Mouse (Mus musculus) heart, embryonic 10.5 days (tissue): ENCODE measurements around the gene Gpr162. TPM values are rescaled to one million over a fixed set of nuclear protein-coding genes. Genes with fewer than 3 reads are reported as not detected.

ENCODE experiments used
- DNase-seq: peaks from one replicate; pipeline ENCODE4 v3.0.0-alpha.2; 2017; ENCODE audit warnings: low spot score
- H3K27ac ChIP-seq: fragments of 300-500 bp; sonication (generic); 2 replicates; pipeline ENCODE4 v1.5.1; 2016; ENCODE audit warnings: mild to moderate bottlenecking
- H3K27me3 ChIP-seq: fragments of 300-500 bp; sonication (generic); 2 replicates; pipeline ENCODE4 v1.6.1; 2016; ENCODE audit warnings: mild to moderate bottlenecking; ENCODE audit not compliant: poor library complexity, insufficient read depth, severe bottlenecking
- H3K36me3 ChIP-seq: fragments of 300-500 bp; sonication (generic); 2 replicates; pipeline ENCODE4 v1.6.1; 2016; ENCODE audit warnings: mild to moderate bottlenecking, moderate library complexity
- H3K4me1 ChIP-seq: fragments of 300-500 bp; sonication (generic); 2 replicates; pipeline ENCODE4 v1.6.1; 2016; ENCODE audit warnings: mild to moderate bottlenecking
- H3K4me3 ChIP-seq: fragments of 300-500 bp; sonication (generic); 2 replicates; pipeline ENCODE4 v1.5.1; 2016; ENCODE audit warnings: mild to moderate bottlenecking, moderate library complexity
- H3K9me3 ChIP-seq: fragments of 300-500 bp; sonication (generic); 2 replicates; pipeline ENCODE4 v1.6.1; 2016; ENCODE audit warnings: mild to moderate bottlenecking, moderate library complexity
- WGBS: fragments of 180-500 bp; shearing (Covaris S2); methylation state at CpG from one replicate; pipeline ENCODE4 v1.1.7; 2016; 5-methylcytosine and 5-hydroxymethylcytosine counted together
- polyA plus RNA-seq: library from polyadenylated mRNA; unstranded; fragments of >200 nt; fragmentation: Nextera tagmentation; extraction: Ambion mirVana; gene quantifications from 2 replicates; pipeline ENCODE4 v1.2.1, GENCODE M21; 2016

Gene Gpr162
- polyA plus RNA-seq, 1 experiment from 2014 or later, result 1.2 TPM

GRCm38 (mm10) chr6:124863125-124863657 lies 592 bp downstream of the Gpr162 start:
- H3K27ac ChIP-seq, result peak overlapping the region; percentile 90

GRCm38 (mm10) chr6:124862406-124863124 lies 1.2 kb downstream of the Gpr162 start:
- no peak for DNase-seq
- WGBS, result 12% methylated on average over 8 of the region's 8 CpGs
- Histone ChIP-seq H3K36me3 (no peaks in the 10 kb centered on the region), H3K4me1 (peaks cover 55% of the 10 kb centered on the region), H3K4me3 (peak overlapping the region; percentile 76), H3K27me3 (peaks cover 89% of the 10 kb centered on the region), H3K27ac (peak overlapping the region; percentile 90; the same call in 1 of the 2 replicates), H3K9me3 (no peaks in the 10 kb centered on the region)

More at GRCm38 (mm10) chr6:124863125-124863657, 592 bp downstream of the Gpr162 start:
- Histone ChIP-seq H3K27me3 (peaks cover 86% of the 10 kb centered on the region), H3K4me3 (peak overlapping the region; percentile 76), H3K4me1 (peaks cover 50% of the 10 kb centered on the region), H3K9me3 (no peaks in the 10 kb centered on the region), H3K36me3 (no peaks in the 10 kb centered on the region)
- DNase-seq, result no peak
- WGBS, result 0% methylated on average over 15 of the region's 16 CpGs

GRCm38 (mm10) chr6:124861802-124862201 lies 2.0 kb downstream of the Gpr162 start:
- H3K36me3 ChIP-seq, result no peaks in the 10 kb centered on the region
- DNase-seq, result no peak
- H3K27ac ChIP-seq, result no peak overlapping the region
- peaks cover 86% of the 10 kb centered on the region for H3K27me3 ChIP-seq
- H3K9me3 ChIP-seq, result no peaks in the 10 kb centered on the region
- 41% methylated on average over 3 of the region's 3 CpGs for WGBS
- H3K4me3 ChIP-seq, result no peak overlapping the region
- H3K4me1 ChIP-seq, result peaks cover 62% of the 10 kb centered on the region

- H3K27me3 ChIP-seq, result peaks cover 80% of the 10 kb centered on the region
- 78% methylated on average over 19 of the region's 19 CpGs for WGBS
- H3K9me3 ChIP-seq, result no peaks in the 10 kb centered on the region
- H3K36me3 ChIP-seq, result no peaks in the 10 kb centered on the region
- no peak for DNase-seq
- H3K27ac ChIP-seq, result no peak overlapping the region
- H3K4me1 ChIP-seq, result peaks cover 67% of the 10 kb centered on the region
- no peak overlapping the region for H3K4me3 ChIP-seq
These were observed 2.5 kb downstream of the Gpr162 start for GRCm38 (mm10) chr6:124861266-124861665.

GRCm38 (mm10) chr6:124860511-124860910 lies 3.3 kb downstream of the Gpr162 start:
- Histone ChIP-seq H3K4me1 (peaks cover 75% of the 10 kb centered on the region), H3K9me3 (no peaks in the 10 kb centered on the region), H3K27me3 (peaks cover 78% of the 10 kb centered on the region), H3K27ac (0 out of 2 replicates have a peak overlapping the region, but pooled peaks have one; percentile 63), H3K4me3 (no peak overlapping the region), H3K36me3 (no peaks in the 10 kb centered on the region)
- WGBS, result 74% methylated on average over 9 of the region's 9 CpGs
- no peak for DNase-seq

GRCm38 (mm10) chr6:124859725-124860124 lies 4.1 kb downstream of the Gpr162 start:
- 6% methylated on average over 12 of the region's 12 CpGs for WGBS
- peak overlapping the region; percentile 63 for H3K27ac ChIP-seq
- H3K4me1 ChIP-seq, result peaks cover 79% of the 10 kb centered on the region
- no peak overlapping the region for H3K4me3 ChIP-seq
- DNase-seq, result peak; percentile 93
- no peaks in the 10 kb centered on the region for H3K9me3 ChIP-seq
- no peaks in the 10 kb centered on the region for H3K36me3 ChIP-seq
- H3K27me3 ChIP-seq, result peaks cover 75% of the 10 kb centered on the region

GRCm38 (mm10) chr6:124858561-124859318 lies 5.0 kb downstream of the Gpr162 start:
- Histone ChIP-seq H3K36me3 (0 out of 2 replicates have a peak, but pooled peaks cover under 1% of the 10 kb centered on the region), H3K4me3 (0 out of 2 replicates have a peak overlapping the region, but pooled peaks have one; percentile 82), H3K27me3 (peaks cover 68% of the 10 kb centered on the region), H3K9me3 (no peaks in the 10 kb centered on the region), H3K27ac (no peak overlapping the region), H3K4me1 (peaks cover 76% of the 10 kb centered on the region)
- no peak for DNase-seq
- WGBS, result 66% methylated on average over 27 of the region's 28 CpGs

- 28% methylated on average over 26 of the region's 26 CpGs for WGBS
- Histone ChIP-seq H3K27ac (peak overlapping the region; percentile 97), H3K9me3 (no peaks in the 10 kb centered on the region), H3K36me3 (0 out of 2 replicates have a peak, but pooled peaks cover 4% of the 10 kb centered on the region), H3K4me3 (peak overlapping the region; percentile 82), H3K27me3 (peaks cover 64% of the 10 kb centered on the region), H3K4me1 (peaks cover 69% of the 10 kb centered on the region)
- DNase-seq, result no peak
These were observed 5.8 kb downstream of the Gpr162 start for GRCm38 (mm10) chr6:124857840-124858530.

GRCm38 (mm10) chr6:124856916-124857839 lies 6.6 kb downstream of the Gpr162 start, which contains the start of gene P3h3:
TSS of gene P3h3 (minus strand) at chr6:124857752.
- peaks cover 61% of the 10 kb centered on the region for H3K4me1 ChIP-seq

GRCm38 (mm10) chr6:124856321-124856720 lies 7.5 kb downstream of the Gpr162 start:
- peaks cover 7% of the 10 kb centered on the region; the same call in 1 of the 2 replicates for H3K36me3 ChIP-seq
- no peak for DNase-seq
- H3K4me1 ChIP-seq, result peaks cover 52% of the 10 kb centered on the region
- H3K27ac ChIP-seq, result peak overlapping the region; percentile 97
- no peaks in the 10 kb centered on the region for H3K9me3 ChIP-seq
- WGBS, result 8% methylated on average over 14 of the region's 14 CpGs
- peaks cover 48% of the 10 kb centered on the region for H3K27me3 ChIP-seq
- peak overlapping the region; percentile 82 for H3K4me3 ChIP-seq

More at GRCm38 (mm10) chr6:124856916-124857839, 6.6 kb downstream of the Gpr162 start, which contains the start of gene P3h3:
- peak within 1 kb of the TSS; percentile 82 for H3K4me3 ChIP-seq
- under 1% methylated on average over 86 of the region's 86 CpGs for WGBS
- H3K36me3 ChIP-seq, result peaks cover 7% of the 10 kb centered on the region; the same call in 1 of the 2 replicates
- peak within 1 kb of the TSS; percentile 97 for H3K27ac ChIP-seq
- H3K9me3 ChIP-seq, result no peaks in the 10 kb centered on the region
- peak; percentile 93 for DNase-seq
- peaks cover 56% of the 10 kb centered on the region for H3K27me3 ChIP-seq

GRCm38 (mm10) chr6:124854647-124855046 lies 9.1 kb downstream of the Gpr162 start:
- no peak for DNase-seq
- WGBS, result 64% methylated on average over 12 of the region's 12 CpGs
- H3K4me1 ChIP-seq, result peaks cover 36% of the 10 kb centered on the region
- no peak overlapping the region for H3K27ac ChIP-seq
- no peak overlapping the region for H3K4me3 ChIP-seq
- H3K27me3 ChIP-seq, result peaks cover 37% of the 10 kb centered on the region
- H3K9me3 ChIP-seq, result no peaks in the 10 kb centered on the region
- H3K36me3 ChIP-seq, result peaks cover 7% of the 10 kb centered on the region; the same call in 1 of the 2 replicates
